Mouse (Mus musculus) limb, embryonic 15.5 days (tissue): ENCODE results near the gene Spag9. TPM values are rescaled to one million over a fixed set of nuclear protein-coding genes. Genes with fewer than 3 reads are reported as not detected.

Experiments used
- ATAC-seq: fragments of 200-750 bp; cut with Nextera tagmentation; 2 replicates; pipeline ENCODE4 v1.8.0; 2017; ENCODE audit warnings: low read depth, moderate TSS enrichment; ENCODE audit not compliant: insufficient number of reproducible peaks, low FRiP score, low TSS enrichment
- H3K27ac ChIP-seq: fragments of 300-500 bp; sonication (generic); 2 replicates; pipeline ENCODE4 v1.5.1; 2015; ENCODE audit warnings: moderate library complexity, mild to moderate bottlenecking, inconsistent platforms
- H3K27me3 ChIP-seq: fragments of 300-500 bp; sonication (generic); 2 replicates; pipeline ENCODE4 v1.6.1; 2015; ENCODE audit warnings: inconsistent platforms
- H3K36me3 ChIP-seq: fragments of 300-500 bp; sonication (generic); 2 replicates; pipeline ENCODE4 v1.6.1; 2015; ENCODE audit warnings: inconsistent platforms
- H3K4me1 ChIP-seq: fragments of 300-500 bp; sonication (generic); 2 replicates; pipeline ENCODE4 v1.6.1; 2015; ENCODE audit warnings: inconsistent platforms
- H3K4me2 ChIP-seq: fragments of 300-500 bp; sonication (generic); 2 replicates; pipeline ENCODE4 v1.6.1; 2015; ENCODE audit warnings: mild to moderate bottlenecking, inconsistent platforms
- H3K4me3 ChIP-seq: fragments of 300-500 bp; sonication (generic); 2 replicates; pipeline ENCODE4 v1.5.1; 2015; ENCODE audit warnings: mild to moderate bottlenecking, inconsistent platforms
- H3K9ac ChIP-seq: fragments of 300-500 bp; sonication (generic); 2 replicates; pipeline ENCODE4 v1.6.1; 2015; ENCODE audit warnings: inconsistent platforms
- H3K9me3 ChIP-seq: fragments of 300-500 bp; sonication (generic); 2 replicates; pipeline ENCODE4 v1.6.1; 2016; ENCODE audit warnings: inconsistent platforms
- WGBS: fragments of 180-500 bp; shearing (Covaris S2); methylation state at CpG from one replicate; pipeline ENCODE4 v1.1.7; 2015; 5-methylcytosine and 5-hydroxymethylcytosine counted together
- polyA plus RNA-seq: library from polyadenylated mRNA; unstranded; fragments of >200 nt; fragmentation: Nextera tagmentation; extraction: Ambion mirVana; gene quantifications from 2 replicates; pipeline ENCODE4 v1.2.1, GENCODE M21; 2015

The Spag9 gene
- polyA plus RNA-seq: 39.4 and 44.0 TPM in 2 replicates

- Histone ChIP-seq H3K4me2 (peak within 1 kb of the TSS; percentile 83), H3K9ac (peak within 1 kb of the TSS; percentile 88), H3K27me3 (no peaks in the 10 kb centered on the region; the same call in 1 of the 2 replicates), H3K9me3 (no peaks in the 10 kb centered on the region), H3K4me3 (peak within 1 kb of the TSS; percentile 97), H3K36me3 (no peaks in the 10 kb centered on the region), H3K27ac (peak within 1 kb of the TSS; percentile 97), H3K4me1 (peaks cover 23% of the 10 kb centered on the region)
- ATAC-seq: peak; percentile 92
- under 1% methylated on average over 65 of the region's 70 CpGs for WGBS
Observed at GRCm38 (mm10) chr11:93995720-93996305, at the start of gene Spag9. Gene Spag9, plus strand, starts transcription at chr11:93996091.

DNA sequence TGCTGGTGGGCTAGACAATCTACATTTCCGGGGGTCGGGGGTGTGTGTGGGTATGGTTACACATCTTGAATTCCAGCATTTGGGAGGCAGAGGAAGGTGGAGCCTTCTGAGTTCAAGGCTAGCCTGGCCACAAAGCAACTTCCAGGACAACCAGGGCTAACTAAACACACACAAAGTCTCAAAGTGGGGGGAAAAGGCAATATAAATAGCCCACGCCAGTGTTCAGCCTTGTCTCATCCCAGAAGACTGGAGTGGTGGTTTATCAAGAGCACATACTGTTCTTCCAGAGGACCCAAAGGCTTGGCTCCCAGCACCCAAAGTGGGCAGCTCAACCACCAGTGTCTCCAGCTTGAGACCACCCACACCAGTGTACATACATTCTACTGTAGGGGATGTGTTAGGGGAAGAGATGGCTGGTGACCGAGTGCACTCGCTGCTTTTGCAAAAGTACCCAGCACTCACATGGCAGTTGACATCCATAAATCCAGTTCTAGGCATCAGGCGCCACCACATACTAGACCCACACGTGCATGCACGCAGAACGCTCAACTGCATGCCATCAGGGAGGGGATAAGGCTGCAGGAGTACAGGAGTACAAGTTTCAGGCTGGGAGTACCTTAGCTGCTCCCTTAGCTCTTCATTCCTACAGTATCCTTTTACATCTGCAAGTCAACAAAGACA is 46.9 kb upstream of the Spag9 start:
- Histone ChIP-seq H3K9ac (no peak overlapping the region), H3K4me1 (peaks cover 5% of the 10 kb centered on the region), H3K27me3 (no peaks in the 10 kb centered on the region), H3K4me2 (no peak overlapping the region), H3K36me3 (peaks cover 64% of the 10 kb centered on the region), H3K4me3 (no peak overlapping the region), H3K9me3 (no peaks in the 10 kb centered on the region), H3K27ac (no peak overlapping the region)
- no peak for ATAC-seq
- 87% methylated on average over 9 of the region's 9 CpGs for WGBS

- Histone ChIP-seq H3K4me2 (no peak overlapping the region), H3K9me3 (no peaks in the 10 kb centered on the region), H3K36me3 (peaks cover 64% of the 10 kb centered on the region), H3K4me3 (no peak overlapping the region), H3K27me3 (no peaks in the 10 kb centered on the region), H3K9ac (no peak overlapping the region), H3K27ac (no peak overlapping the region), H3K4me1 (peaks cover 11% of the 10 kb centered on the region)
- 80% methylated on average over 1 of the region's 1 CpGs for WGBS
- no peak for ATAC-seq
Observed at GRCm38 (mm10) chr11:93950045-93950444, 45.8 kb upstream of the Spag9 start.

DNA sequence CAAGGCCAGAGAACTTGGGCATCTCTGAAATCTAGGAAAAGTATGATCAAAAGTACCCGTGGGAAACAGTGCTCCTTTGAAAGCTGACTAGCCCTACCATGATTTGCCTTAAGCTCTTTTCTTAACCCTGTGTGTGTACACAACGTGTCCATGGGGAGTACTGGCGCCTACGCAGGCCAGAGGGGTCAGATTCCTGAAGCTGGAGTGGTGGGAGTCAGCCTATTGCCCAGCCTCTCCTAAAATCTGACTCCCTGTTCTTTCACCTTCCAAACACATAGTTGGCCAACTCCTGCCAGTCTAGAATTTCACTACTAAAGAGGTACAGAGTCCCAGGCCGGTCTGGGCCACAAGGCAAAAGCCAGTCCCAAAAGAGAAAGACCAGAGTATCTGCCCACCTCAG is 43.5 kb upstream of the Spag9 start:
- WGBS: 75% methylated on average over 5 of the region's 5 CpGs
- H3K27me3 ChIP-seq: no peaks in the 10 kb centered on the region
- H3K27ac ChIP-seq: no peak overlapping the region
- H3K4me3 ChIP-seq: no peak overlapping the region
- H3K9ac ChIP-seq: no peak overlapping the region
- peaks cover 58% of the 10 kb centered on the region for H3K36me3 ChIP-seq
- no peak overlapping the region for H3K4me2 ChIP-seq
- H3K4me1 ChIP-seq: peaks cover 25% of the 10 kb centered on the region
- H3K9me3 ChIP-seq: no peaks in the 10 kb centered on the region
- no peak for ATAC-seq

- Histone ChIP-seq H3K27ac (peak overlapping the region; percentile 93), H3K36me3 (peaks cover 54% of the 10 kb centered on the region), H3K4me3 (peak overlapping the region; percentile 63), H3K9me3 (no peaks in the 10 kb centered on the region), H3K27me3 (no peaks in the 10 kb centered on the region), H3K9ac (peak overlapping the region; percentile 68), H3K4me1 (peaks cover 25% of the 10 kb centered on the region), H3K4me2 (peak overlapping the region; percentile 89)
- ATAC-seq: no peak
- 36% methylated on average over 13 of the region's 13 CpGs for WGBS
Observed at GRCm38 (mm10) chr11:93954738-93955255, 41.1 kb upstream of the Spag9 start.

GRCm38 (mm10) chr11:93955256-93956150 is 40.4 kb upstream of the Spag9 start:
- Histone ChIP-seq H3K4me3 (peak overlapping the region; percentile 63), H3K9me3 (no peaks in the 10 kb centered on the region), H3K27me3 (no peaks in the 10 kb centered on the region), H3K4me1 (peaks cover 25% of the 10 kb centered on the region), H3K9ac (peak overlapping the region; percentile 68), H3K4me2 (peak overlapping the region; percentile 89), H3K27ac (peak overlapping the region; percentile 93), H3K36me3 (peaks cover 52% of the 10 kb centered on the region)
- peak; percentile 95 for ATAC-seq
- WGBS: under 1% methylated on average over 67 of the region's 67 CpGs

DNA sequence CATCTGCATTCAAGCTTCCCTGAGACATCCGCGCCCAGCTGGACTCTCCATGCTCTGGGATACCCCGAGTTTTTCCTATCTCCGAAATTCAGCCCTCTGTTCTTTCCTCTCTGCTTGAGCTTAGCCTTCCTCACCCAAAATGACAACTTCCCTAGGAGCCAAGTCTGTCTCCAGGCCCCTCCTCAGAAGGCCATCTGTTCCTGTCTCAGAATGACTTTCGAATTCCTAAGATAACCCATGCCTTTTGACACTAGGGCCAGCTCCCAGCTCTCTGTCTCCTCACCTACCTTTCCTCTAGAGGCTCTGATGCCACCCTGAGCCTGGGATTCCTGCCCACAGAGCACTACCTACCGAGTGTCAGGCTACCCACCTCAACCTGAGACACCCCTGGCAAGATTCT is 39.7 kb upstream of the Spag9 start, which contains the start of gene Nme2:
Gene Nme2 (minus strand): TSS at position 101 of the 400 bp plus-strand sequence.
- ATAC-seq: peak; percentile 15; the same call in 1 of the 2 replicates

DNA sequence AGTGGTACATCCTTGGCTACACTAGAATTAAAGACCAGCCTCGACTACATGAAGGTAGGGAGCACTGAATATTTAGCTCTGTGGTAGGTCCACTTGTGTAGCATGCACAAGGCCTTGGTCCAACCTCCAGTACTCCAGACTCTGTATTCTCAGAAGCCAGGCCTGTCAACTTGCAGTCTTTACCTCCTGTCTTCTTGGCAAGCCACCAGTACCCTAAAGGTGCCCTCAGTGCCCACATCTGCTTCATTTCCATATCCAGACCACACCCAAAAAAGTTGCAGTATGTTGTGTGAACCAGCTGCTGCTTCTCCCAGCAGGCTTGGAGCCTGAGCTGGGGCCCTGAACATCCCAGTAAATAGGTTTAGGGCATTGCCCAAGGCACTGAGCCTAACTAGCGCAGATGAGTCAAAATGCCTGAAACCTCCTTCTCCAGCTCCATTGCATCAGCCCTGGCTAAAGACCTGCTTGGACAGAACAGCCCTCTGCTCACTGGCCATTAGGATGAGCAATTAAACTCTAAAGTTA is 38.8 kb upstream of the Spag9 start:
- peak overlapping the region; percentile 93; the same call in 1 of the 2 replicates for H3K27ac ChIP-seq
- H3K4me1 ChIP-seq: peaks cover 25% of the 10 kb centered on the region
- H3K4me3 ChIP-seq: no peak overlapping the region
- H3K4me2 ChIP-seq: no peak overlapping the region
- H3K36me3 ChIP-seq: peaks cover 48% of the 10 kb centered on the region
- 85% methylated on average over 2 of the region's 2 CpGs for WGBS
- no peak overlapping the region for H3K9ac ChIP-seq
- H3K27me3 ChIP-seq: no peaks in the 10 kb centered on the region
- ATAC-seq: no peak
- no peaks in the 10 kb centered on the region for H3K9me3 ChIP-seq

More for the DNA sequence above, 39.7 kb upstream of the Spag9 start, which contains the start of gene Nme2:
- 2% methylated on average over 6 of the region's 6 CpGs for WGBS
- peaks cover 25% of the 10 kb centered on the region for H3K4me1 ChIP-seq
- H3K9me3 ChIP-seq: no peaks in the 10 kb centered on the region
- peak within 1 kb of the TSS; percentile 89 for H3K4me2 ChIP-seq
- H3K27me3 ChIP-seq: no peaks in the 10 kb centered on the region
- peaks cover 52% of the 10 kb centered on the region for H3K36me3 ChIP-seq
- peak within 1 kb of the TSS; percentile 63 for H3K4me3 ChIP-seq
- peak within 1 kb of the TSS; percentile 93 for H3K27ac ChIP-seq
- H3K9ac ChIP-seq: peak within 1 kb of the TSS; percentile 68

DNA sequence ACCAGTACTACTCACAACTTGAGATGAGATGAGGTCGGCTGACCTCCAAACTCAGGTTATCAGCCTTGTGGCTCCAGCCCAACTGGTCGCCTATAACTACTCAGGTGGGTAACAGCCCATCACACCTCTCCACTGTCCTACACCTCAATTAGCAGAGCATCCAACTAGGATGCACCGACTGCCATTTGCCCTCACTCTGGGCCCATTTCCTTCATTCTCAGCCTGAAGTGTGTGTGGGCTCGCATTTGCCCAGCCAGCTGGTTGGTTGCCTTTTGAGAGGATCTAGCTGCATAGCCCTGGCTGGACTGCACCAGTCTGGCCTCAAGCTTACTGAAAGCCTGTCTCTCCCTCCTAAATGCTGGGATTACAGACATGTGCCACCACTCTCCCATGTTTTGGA is 38.1 kb upstream of the Spag9 start:
- ATAC-seq: no peak
- no peaks in the 10 kb centered on the region for H3K27me3 ChIP-seq
- H3K4me3 ChIP-seq: no peak overlapping the region
- H3K9ac ChIP-seq: no peak overlapping the region
- no peak overlapping the region for H3K27ac ChIP-seq
- no peak overlapping the region for H3K4me2 ChIP-seq
- WGBS: 77% methylated on average over 4 of the region's 4 CpGs
- no peaks in the 10 kb centered on the region for H3K9me3 ChIP-seq
- H3K4me1 ChIP-seq: peaks cover 25% of the 10 kb centered on the region
- peaks cover 48% of the 10 kb centered on the region for H3K36me3 ChIP-seq

DNA sequence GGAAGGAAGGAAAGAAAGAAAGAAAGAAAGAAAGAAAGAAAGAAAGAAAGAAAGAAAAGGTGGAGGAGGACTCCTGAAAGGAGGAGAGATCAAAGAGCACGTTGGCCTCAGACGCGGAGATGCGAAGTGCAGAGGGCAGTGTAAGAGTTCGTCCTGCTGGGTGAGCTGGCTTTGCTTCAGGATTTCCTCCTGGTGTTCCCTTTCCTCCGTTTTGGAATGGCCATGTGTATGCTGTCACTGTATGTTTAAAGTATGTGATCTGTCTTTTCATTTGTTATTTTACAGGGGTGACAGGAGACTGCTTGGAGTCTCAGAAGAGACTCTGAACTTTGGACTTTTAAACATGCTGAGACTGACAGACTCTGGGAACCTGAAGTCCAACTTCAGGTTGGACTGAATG is 34.4 kb upstream of the Spag9 start:
- no peak for ATAC-seq
- no peak overlapping the region for H3K4me3 ChIP-seq
- H3K4me2 ChIP-seq: no peak overlapping the region
- WGBS: 92% methylated on average over 6 of the region's 6 CpGs
- H3K9me3 ChIP-seq: no peaks in the 10 kb centered on the region
- H3K27ac ChIP-seq: no peak overlapping the region
- H3K4me1 ChIP-seq: peaks cover 7% of the 10 kb centered on the region
- H3K36me3 ChIP-seq: peaks cover 76% of the 10 kb centered on the region
- no peaks in the 10 kb centered on the region for H3K27me3 ChIP-seq
- H3K9ac ChIP-seq: no peak overlapping the region

DNA sequence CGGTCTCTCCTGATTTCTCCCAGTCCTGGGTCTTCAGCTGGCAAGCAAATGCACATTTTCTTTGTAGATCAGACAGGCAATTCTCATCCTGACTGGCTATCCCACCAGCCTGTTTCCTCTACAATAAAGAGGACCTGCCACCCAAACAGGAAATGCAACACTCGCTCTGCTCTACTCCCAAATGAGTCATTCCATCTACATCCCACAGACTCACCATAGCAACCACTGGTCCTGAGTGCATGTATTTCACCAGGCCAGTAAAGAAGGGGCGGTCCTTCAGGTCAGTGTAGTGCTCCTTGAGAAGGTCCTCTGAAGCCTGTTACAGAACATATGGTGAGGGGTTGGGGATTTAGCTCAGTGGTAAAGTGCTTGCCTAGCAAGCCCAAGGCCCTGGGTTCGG is 32.9 kb upstream of the Spag9 start:
- H3K9me3 ChIP-seq: no peaks in the 10 kb centered on the region
- no peak for ATAC-seq
- H3K4me3 ChIP-seq: no peak overlapping the region
- no peak overlapping the region for H3K27ac ChIP-seq
- H3K4me2 ChIP-seq: no peak overlapping the region
- no peak overlapping the region for H3K9ac ChIP-seq
- H3K27me3 ChIP-seq: no peaks in the 10 kb centered on the region
- WGBS: 88% methylated on average over 4 of the region's 4 CpGs
- H3K4me1 ChIP-seq: peaks cover 5% of the 10 kb centered on the region
- peaks cover 73% of the 10 kb centered on the region for H3K36me3 ChIP-seq
